Mouse (Mus musculus) thymus, postnatal 0 days (tissue): Measurements from ENCODE around the gene Fgfr3. TPM values are rescaled to one million over a fixed set of nuclear protein-coding genes. Genes with fewer than 3 reads are reported as not detected.
A peak's percentile ranks its signal among the peaks of the same experiment; 100 is the strongest.

Experiments
- DNase-seq: peaks from one replicate; pipeline ENCODE4 v3.0.0-alpha.2; 2015; ENCODE audit warnings: low spot score
- polyA plus RNA-seq: library from polyadenylated mRNA; unstranded; fragments of >200 nt; fragmentation: Nextera tagmentation; extraction: Ambion mirVana; gene quantifications from 2 replicates; pipeline ENCODE4 v1.2.1, GENCODE M21; 2015

Fgfr3 gene
- polyA plus RNA-seq, 1 experiment from 2014 or later = 0.73 TPM

DNA sequence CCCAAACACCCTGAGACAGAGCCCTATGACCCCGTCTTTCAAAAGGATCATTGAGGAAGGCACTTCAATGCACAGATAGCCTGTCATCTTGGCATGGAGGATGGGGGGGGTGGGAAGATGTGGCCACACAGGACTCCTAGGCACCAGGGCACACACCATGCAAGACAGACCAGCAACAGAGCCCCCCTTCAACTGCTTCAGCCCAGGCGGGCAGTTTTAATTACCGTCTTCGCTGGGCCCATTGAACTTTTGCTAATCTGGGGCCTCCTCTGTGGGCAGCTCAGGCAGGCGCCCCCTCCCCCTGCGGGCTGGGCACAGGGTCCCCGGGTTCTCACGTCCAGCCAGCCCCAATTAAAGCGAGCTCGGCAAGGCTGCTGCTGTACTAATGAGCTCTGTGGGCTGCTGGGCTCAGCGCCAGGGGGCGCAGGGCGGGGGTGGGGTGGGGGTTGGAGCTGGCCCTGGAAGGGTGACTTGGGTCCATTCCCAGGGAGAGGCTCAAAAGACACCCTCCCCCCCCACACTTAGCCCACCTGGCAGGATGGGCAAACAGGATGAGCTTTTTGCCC is 23.4 kb upstream of the Fgfr3 start:
- DNase-seq = no peak

DNA sequence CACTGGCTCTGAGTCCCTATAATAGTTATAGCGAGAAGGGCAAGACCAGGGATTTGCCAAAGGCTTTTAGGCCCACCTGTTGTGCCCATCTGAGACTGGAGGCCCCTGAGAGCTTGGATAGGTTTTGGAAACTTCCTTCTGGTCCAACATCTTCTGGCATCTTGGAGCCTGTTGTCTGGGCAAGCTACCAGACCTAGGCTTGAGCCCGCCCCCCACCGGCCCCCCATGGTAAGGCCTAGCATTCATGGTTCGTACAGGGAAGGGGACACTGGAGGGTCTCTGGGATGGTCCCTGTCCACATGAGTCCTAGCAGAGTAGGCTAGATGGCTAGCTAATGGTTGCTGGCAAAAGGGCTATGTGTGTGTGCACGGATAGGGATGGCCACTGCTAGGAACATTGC is 22.8 kb upstream of the Fgfr3 start:
- no peak for DNase-seq

DNA sequence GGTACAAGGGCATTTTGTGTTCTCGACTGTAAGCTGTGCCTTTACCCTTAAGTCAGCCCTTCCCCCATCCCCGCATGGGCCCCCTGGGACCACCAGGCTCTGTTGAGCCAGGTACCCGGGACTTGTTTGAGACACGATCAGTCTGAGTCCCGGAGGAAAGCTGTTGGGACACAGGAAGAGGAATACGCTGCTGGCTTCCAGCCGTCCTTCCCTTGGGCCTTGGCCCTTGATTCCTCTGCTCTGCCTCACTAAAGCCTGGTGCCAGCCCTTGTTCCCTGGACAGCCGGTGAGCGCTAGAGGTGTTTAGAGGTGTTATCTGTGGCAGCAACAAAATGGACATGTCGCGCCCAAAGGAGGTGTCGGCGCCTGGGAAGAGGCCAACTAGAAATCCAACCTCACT is 21.5 kb upstream of the Fgfr3 start:
- no peak for DNase-seq

DNA sequence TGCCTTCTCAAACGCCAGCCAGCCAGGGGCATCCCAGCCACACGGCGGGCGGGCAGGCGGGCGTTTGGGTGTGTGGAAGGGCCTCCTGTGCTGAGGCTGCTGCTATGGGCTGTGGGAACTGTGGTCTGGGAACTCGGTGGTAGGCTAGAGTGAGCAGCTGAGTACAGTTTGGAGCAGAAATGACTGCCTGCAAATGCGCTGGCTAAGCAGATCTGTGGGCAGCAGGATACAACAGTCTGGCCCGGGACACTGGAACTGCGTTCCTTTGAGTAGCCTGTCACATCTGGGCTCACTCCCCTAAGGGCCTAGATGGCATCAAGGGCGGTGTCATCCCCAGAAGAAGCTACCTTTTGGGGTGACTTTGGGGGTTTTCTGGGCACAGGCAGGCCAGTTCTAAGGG is 19.6 kb upstream of the Fgfr3 start:
- DNase-seq = no peak

DNA sequence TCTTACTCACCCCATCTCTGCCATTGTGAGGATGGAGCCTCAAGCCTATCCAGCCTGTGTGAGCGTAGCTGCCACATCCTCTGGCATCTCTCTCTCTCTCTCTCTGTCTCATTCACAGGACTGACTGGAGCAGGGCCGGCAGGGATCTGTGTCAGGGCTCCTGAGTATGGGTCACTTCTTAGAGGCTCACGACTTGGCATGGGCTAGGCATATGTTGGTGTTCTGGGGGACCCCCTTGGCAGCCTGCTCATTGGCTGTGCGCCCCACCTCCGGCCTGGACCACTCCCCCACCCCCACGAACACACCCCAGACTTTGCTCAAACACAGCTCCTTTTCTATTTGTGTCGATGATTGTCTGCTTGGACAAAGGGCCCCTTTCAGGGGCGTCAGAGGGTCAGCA is 17.5 kb upstream of the Fgfr3 start:
- DNase-seq = no peak

DNA sequence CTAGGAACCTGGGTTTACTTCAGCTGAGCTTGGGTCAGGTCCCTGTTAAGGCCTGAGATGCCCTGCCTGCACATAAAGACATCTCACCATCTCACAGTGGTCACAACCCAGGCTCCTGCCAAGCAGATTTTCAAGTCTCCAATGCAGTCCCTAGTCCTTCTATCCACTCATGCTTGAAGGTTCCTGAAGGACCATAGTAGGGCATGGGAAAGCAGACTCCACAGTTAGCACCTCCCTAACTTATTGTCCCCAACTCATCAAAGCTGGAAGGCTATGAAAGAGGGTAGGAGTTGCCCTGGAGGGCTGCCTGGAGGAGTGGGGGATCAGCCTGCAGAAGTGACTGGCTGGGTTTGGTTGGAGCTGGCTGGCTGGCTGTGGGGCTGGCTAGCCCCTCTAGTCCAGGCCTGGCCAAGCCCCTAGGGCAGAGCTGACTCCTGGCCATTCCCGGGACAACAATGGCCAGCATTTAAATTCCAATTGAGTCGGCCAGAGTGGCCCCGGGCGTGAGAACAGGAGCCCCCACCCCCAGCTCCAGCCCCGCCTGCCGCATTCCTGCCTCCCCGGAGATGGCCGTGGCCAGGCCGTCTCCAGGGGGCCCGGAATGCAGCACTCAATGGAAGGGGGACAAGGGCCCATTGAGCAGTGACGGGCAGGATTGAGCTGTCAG is 16.4 kb upstream of the Fgfr3 start:
- DNase-seq = no peak

DNA sequence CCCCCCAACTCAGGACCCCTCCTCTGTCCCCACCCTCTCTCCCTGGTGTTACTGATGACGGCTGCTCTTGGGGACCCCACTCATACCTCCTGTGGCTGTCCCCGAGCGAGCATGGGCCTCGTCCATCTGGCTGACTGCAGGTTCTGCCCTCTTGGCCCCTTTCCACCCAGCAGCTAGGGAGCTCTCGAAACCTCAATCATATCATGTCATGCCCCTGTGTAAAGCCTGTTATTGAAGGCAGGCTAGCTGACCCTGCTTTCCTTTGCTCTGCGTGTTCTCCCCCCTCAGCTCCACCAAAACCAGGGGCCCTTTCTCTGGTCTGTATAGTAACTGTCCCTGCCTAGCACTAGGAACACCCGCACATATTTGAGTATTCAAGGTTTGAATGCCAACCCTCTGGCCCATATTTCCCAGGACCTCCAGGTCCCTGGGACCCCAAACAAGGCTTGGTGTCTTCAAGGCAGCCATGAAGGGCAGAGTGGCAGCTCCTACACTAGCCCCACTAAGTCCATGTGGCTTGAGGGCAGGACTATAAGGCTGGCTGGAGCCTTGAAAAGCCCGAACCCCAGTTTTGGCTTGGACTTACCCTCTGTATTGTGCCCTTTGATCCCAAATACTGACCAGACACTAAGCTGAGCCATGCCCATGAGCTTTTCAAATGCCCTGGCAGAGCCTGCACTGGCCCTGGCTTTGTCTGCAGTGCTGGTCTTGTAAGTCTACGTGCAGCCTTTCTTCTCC is 15.7 kb upstream of the Fgfr3 start:
- DNase-seq = no peak

DNA sequence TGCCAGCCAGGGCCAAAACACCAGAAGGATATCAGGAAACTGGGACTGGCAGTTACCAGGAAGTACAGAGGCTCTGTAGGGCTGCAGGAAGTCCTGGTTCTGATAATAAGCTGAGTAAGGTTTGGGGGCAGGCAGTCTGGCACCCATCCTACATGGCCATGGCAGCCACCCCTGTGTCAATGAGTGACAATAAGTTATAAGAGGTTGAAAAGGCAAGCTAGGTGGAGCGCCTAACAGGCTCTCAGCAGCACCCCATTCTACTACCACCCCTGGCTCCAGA is 15.2 kb upstream of the Fgfr3 start:
- DNase-seq = no peak

DNA sequence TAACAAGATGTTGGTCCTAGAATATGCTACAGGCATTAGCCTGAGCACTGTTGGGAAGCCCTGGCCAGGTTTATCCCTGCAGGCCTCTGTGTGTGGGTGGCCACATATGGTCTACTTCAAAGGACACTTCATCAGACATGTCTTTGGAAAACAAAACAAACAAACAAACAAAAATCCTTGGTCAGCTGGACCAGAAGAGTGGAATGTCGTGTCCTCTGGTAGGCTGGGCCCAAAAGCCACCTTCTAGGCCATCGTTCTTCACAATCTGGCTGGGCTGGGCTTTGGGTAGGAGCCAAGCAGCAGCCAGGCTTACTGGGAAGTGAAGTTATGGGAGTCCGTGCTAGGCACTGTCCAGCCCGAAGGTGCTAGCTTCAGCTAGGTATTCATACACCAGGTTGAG is 14.3 kb upstream of the Fgfr3 start:
- DNase-seq = no peak

DNA sequence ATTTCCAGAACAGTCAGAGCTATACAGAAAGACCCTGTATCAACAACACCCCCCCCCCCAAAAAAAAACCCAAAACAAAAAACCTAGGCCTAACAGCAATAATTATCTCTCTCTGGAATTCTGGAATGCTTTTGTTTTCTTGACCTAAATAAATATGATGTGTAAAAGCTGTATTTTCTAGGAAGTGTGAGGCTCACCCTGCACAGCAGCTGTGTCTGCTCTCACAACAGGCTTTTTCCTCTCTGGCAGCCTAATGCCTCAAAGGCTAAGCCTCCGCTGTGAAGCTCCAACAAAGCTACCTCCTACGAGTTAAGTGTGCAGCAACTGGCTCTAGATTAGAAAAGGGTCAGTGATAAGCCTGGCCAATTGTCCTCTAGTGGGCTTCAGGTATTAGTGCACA is 12.4 kb upstream of the Fgfr3 start:
- DNase-seq = no peak

DNA sequence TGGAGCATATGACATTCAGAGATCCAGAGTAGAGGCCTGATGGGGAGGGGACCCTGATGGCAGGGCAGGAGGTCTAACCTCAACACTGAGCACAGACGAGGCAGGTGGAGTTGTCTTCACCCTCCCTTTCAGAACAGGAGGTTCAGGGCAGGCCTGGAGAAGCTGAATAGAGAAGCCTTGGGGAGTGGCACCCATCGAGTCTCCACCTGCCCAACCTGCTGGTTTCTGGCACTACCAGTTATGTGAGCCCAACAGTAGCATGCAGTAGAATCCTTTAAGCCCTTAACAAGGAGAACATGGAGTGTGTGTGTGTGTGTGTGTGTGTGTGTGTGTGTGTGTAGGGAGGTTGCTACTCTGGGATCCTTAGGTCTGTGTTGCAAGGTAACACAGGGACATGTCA is 8.9 kb upstream of the Fgfr3 start:
- DNase-seq = no peak

DNA sequence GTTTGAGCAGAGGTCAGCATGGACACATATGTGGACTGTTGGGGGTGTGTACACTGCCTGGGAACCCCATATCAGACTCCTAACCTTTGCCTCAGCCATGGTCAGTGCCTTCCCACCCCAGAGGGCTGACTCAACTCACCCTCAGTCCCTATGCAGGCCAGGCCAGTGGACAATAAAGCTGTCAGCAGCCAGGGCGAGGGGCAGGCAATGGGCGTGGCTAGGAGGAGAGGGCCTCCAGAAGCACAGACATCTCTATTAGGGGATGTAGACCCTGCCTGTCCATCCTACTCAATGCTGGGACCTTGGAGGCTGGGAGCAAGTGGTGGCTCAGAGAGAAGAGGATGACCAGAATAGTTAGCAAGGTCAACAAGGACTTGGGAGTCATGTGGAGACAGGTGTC is 6.3 kb upstream of the Fgfr3 start:
- no peak for DNase-seq

DNA sequence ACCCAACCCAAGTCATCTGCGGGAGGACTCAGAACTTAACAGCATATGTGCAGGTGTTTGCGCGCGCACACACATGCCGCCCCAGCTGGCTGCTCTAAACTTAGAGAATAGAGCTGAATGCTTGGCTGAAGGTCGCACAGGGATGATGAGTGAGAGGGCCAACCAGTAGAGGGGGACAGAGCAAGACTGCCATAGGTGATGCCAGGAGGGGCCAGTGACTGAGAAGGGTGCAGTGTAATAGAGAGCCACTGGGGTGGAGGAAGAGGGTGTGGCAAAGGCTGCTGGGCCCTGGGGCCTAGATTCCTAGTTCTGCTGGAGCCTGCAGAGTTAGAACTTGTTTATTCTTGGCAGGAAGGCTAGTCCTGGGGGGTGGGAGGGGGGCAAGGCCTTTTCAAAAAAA is 5.0 kb upstream of the Fgfr3 start:
- peak; percentile 9 for DNase-seq

DNA sequence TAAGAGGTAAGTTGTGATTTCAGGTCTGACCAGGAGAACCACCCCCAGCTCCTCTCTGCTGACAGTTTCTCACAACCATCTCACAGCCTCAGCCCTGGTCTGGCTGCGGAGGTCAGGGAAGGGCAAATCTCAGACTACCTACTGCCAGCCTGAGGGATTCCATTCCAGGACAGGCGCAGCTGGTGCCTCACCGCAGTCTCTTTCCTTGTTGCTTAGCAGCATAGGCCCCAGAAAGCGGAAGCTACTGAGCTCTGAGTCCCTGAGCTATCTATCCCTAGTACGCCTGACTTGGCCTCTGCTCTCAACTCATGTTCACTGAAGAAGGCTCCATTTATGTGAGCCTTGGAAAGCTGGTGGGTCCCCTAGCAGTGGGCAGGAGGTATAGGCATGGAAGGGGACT is 3.0 kb upstream of the Fgfr3 start:
- DNase-seq = no peak

DNA sequence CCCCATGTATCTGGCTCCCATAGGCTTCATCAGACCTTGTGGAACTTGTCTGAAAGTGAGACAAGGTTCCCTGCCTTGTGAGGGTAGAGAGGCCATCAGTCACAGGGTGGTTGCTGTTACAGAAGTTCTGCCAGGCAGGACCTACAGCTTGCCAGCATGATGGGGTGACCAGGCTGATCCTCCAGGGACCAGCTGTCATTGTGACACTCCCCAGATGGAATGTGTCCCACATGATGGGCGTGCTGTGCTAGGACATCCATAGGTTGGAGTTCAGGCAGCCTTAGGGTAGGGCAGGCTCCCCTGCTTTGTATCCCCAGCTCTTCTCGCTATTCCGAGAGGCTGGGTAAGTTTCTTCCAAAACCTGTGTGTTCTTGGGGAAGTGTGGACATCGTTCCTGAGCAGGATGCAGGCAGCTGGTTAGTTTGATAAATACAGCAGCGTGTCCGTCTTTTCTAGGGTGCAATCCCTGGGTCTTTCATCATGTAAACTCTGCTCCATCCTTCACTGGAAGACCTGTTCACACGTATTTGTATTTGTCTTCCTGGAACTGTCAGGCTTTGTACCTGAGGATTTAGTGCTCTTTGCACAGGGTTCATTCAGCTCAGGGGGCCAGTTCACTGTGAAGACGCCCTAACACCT is 503 bp upstream of the Fgfr3 start:
- no peak for DNase-seq

DNA sequence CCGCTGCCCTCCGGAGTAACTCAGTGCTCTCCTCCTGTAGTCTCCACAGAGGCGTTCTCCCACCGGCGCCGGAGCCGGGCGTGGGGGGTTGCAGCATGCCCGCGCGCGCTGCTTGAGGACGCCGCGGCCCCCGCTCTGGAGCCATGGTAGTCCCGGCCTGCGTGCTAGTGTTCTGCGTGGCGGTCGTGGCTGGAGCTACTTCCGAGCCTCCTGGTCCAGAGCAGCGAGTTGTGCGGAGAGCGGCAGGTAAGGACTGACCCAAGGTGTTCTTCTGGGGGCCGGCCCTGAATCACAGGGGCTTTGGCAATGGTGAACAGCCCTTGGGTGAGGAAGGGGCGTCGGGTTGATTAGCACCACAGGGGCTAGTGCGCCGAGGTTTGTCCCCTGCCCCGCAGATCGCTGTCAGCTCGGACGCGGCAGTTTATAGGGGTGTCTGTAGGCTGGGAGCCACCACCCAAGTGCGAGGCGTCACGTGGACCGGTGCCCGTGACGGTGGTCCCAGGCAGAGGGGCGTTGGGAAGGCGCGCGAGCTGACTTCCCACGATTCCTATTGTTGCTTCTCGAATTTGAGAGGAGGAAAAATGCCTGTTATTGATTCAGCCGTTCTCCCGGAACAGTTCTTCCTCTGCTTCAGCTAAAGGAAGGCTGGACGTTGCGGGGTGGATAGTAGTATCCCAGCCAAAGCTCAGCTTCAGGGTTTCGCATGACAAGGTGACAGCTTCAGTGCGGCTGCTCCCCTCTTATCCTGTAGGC is 968 bp downstream of the Fgfr3 start:
- peak; percentile 14 for DNase-seq

DNA sequence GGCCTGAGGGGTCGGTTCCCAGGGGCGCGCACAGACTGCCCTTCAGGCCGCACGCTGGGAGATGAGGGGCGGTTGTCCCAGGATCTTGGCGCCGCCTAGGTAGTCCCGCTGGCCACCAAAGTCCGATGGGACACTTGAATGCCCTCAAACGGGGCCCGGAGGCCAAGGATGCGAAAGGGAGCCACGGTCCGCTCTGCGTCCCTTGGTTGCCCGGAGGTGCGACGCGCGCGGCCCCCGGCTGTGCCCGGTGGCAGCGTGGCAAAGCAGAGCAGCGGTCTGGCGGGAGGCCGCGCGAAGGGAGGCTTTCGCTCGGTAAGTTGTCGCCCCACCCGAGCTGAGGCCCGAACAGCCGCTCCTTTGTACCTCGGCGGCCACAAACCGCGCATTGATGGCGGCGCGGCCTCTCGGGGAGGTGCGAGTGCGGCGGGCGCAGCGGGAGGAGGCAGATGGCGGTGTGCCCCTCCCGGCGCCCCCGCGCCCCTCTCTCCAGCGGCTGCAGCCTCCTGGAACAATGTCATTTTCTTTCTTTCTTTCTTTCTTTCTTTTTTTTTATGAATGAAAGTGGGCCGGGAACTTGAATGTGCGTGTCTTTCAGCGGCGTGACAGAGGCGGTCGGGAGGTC is 1.7 kb downstream of the Fgfr3 start:
- no peak for DNase-seq

DNA sequence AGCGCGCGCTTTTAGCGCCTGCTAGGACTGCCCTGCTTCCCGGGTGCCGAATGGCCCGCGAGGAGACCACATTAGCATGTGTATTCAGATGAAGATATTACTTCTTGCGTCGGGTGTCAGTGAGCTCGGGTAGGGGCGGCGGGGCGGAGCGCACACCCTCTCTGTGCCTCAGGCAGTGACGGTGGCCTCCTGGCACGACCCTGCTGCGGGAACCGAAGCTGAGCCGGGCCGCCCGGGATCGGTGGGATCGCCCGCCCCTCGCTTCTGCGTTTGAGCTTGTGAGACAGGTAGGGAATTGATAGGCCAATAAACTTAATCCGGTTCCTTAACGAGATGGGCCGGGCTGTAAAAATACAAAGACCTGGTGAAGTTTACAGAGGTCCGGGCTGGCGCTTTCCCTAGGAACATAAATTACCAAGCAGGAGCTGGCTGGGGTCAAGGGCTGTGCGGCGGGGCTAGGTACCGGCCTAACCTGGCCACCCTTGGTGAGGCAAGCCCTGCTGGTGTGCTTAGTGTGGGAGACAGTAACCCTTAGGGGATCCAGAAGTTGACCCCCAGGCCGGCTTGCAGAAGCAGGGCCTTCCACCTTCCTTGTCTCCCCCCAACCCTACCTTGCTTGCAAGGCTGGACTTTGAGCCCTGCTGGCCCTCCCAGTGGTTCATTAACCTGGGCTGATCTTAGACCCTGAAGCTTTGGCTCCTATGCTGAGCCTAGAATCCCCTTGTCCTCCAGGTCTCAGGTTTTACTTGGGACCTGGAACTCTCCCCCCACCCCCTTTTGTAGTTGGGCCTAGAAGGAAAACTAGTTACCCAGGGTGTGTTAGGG is 2.4 kb downstream of the Fgfr3 start:
- DNase-seq = no peak

DNA sequence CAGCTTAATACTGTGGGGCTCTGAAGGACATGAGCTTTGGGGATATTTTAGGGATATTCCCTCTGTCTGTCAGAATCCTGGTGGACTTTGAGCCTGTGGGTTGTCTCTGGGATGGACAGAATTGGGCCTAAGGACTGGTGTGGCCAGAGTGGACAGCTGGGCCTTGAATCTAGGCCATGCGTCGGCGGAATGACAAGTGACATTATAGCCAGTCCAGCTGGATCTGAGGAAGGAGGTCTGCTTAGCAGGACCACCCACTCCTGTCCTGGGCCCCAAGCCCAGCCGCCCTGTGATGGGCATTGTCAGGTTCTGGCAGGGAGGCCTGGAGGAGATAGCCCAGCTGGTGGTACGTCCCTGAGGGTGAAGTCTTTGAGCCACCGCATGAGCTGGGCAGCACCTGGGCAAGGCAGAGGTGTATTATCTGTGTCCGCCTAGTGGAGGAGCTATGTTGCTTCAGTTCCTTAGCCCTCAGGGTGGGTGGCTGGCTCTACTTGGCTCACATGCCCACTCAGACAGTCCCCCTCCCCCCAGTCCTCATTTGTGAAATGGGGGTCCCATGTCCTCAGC is 4.7 kb downstream of the Fgfr3 start:
- DNase-seq = no peak

DNA sequence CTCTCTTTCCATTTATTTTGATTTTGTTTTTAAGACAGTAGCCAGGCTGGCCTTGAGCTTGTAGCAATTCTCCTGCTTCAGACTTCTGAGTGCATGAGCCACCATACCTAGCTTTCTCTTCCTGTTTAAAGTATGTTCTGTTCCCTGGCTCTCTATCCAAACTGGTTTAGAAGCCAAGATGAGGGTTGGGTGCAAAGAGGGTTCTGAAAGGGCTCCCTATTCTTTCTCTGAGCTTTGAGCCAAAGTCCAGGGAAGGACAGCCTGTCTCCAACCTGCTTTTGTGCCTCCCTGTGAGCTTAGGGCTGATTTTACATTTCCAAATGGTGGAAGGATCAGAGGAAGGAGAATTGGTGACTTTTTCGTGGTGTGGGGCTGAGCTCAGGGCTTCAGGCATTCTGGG is 5.4 kb downstream of the Fgfr3 start:
- DNase-seq = no peak
